Mouse (Mus musculus) frontal cortex, adult 2 months (tissue): ENCODE measurements around the gene Tcp11l1. TPM values are rescaled to one million over a fixed set of nuclear protein-coding genes. Genes with fewer than 3 reads are reported as not detected.

ENCODE experiments used
- DNase-seq, 2 experiments: peaks; one replicate each; pipeline ENCODE4 v3.0.0; 2022; ENCODE audit warnings: low spot score in 1 of 2; ENCODE audit errors: extremely low spot score in 1 of 2
- polyA plus RNA-seq: library from polyadenylated mRNA; depleted of rRNA; stranded (reverse); fragments of >200 nt; gene quantifications from 2 replicates; pipeline ENCODE4 v1.2.3, GENCODE M21; 2012; rRNA removed

The Tcp11l1 gene
- 14.6 and 17.5 TPM in 2 replicates for polyA plus RNA-seq

- peak; percentile 26 to 60 for DNase-seq
Measured at GRCm38 (mm10) chr2:104711585-104712485, at the start of gene Tcp11l1. Gene Tcp11l1, minus strand, starts transcription at chr2:104712169.

GRCm38 (mm10) chr2:104750611-104751010, 38.6 kb upstream of the Tcp11l1 start:
- DNase-seq, result peak in 1 of 2 experiments; percentile 35

GRCm38 (mm10) chr2:104748652-104749183, 36.7 kb upstream of the Tcp11l1 start:
- no peak for DNase-seq

GRCm38 (mm10) chr2:104746251-104746650, 34.3 kb upstream of the Tcp11l1 start:
- DNase-seq, result no peak

GRCm38 (mm10) chr2:104743971-104744370, 32.0 kb upstream of the Tcp11l1 start:
- DNase-seq, result no peak

- DNase-seq, result no peak
Measured at GRCm38 (mm10) chr2:104743160-104743559, 31.2 kb upstream of the Tcp11l1 start.

GRCm38 (mm10) chr2:104742741-104743064, 30.7 kb upstream of the Tcp11l1 start, which contains the start of gene Depdc7:
Gene Depdc7, minus strand, starts transcription at chr2:104742878.
- peak; percentile 55 to 82 for DNase-seq

GRCm38 (mm10) chr2:104741896-104742740, 30.1 kb upstream of the Tcp11l1 start:
- DNase-seq, result no peak

- no peak for DNase-seq
Measured at GRCm38 (mm10) chr2:104741015-104741758, 29.2 kb upstream of the Tcp11l1 start.

GRCm38 (mm10) chr2:104740248-104740949, 28.4 kb upstream of the Tcp11l1 start:
- no peak for DNase-seq

- DNase-seq, result no peak
Measured at GRCm38 (mm10) chr2:104739691-104740090, 27.7 kb upstream of the Tcp11l1 start.

- DNase-seq, result no peak
Measured at GRCm38 (mm10) chr2:104736241-104736640, 24.3 kb upstream of the Tcp11l1 start.

GRCm38 (mm10) chr2:104732562-104733256, 20.7 kb upstream of the Tcp11l1 start:
- no peak for DNase-seq

GRCm38 (mm10) chr2:104732033-104732444, 20.1 kb upstream of the Tcp11l1 start:
- DNase-seq, result no peak

- DNase-seq, result no peak
Measured at GRCm38 (mm10) chr2:104727369-104727768, 15.4 kb upstream of the Tcp11l1 start.

GRCm38 (mm10) chr2:104722021-104722420, 10.1 kb upstream of the Tcp11l1 start:
- no peak for DNase-seq

- DNase-seq, result no peak
Measured at GRCm38 (mm10) chr2:104717827-104718226, 5.9 kb upstream of the Tcp11l1 start.

- no peak for DNase-seq
Measured at GRCm38 (mm10) chr2:104717231-104717735, 5.3 kb upstream of the Tcp11l1 start.

- no peak for DNase-seq
Measured at GRCm38 (mm10) chr2:104716279-104716678, 4.3 kb upstream of the Tcp11l1 start, which contains the start of gene Pin1rt1. Gene Pin1rt1, minus strand, starts transcription at chr2:104716379.
